Mouse (Mus musculus) stomach, embryonic 14.5 days (tissue): ENCODE measurements at regions not wholly inside any gene's neighbourhood (a gene's known extent, or its start where the extent isn't known, plus 50 kb on each side); places are given as distances from the start of the nearest gene placed in this dataset.

Experiments
- ATAC-seq: fragments of 200-750 bp; cut with Nextera tagmentation; 2 replicates; pipeline ENCODE4 v1.8.0; 2017; ENCODE audit warnings: low read depth, moderate TSS enrichment; ENCODE audit not compliant: insufficient number of reproducible peaks, insufficient read depth, low FRiP score
- H3K27ac ChIP-seq: fragments of 300-500 bp; sonication (generic); 2 replicates; pipeline ENCODE4 v1.5.1; 2014; ENCODE audit warnings: mild to moderate bottlenecking, low read length, moderate library complexity, mixed read lengths
- H3K27me3 ChIP-seq: fragments of 300-500 bp; sonication (generic); 2 replicates; pipeline ENCODE4 v1.6.1; 2014; ENCODE audit warnings: low read length, control low read depth, mixed read lengths; ENCODE audit not compliant: control insufficient read depth, insufficient read depth
- H3K36me3 ChIP-seq: fragments of 300-500 bp; sonication (generic); 2 replicates; pipeline ENCODE4 v1.6.1; 2014; ENCODE audit warnings: mild to moderate bottlenecking, control low read depth, low read length, moderate library complexity, mixed read lengths; ENCODE audit not compliant: control insufficient read depth, insufficient read depth
- H3K4me1 ChIP-seq: fragments of 300-500 bp; sonication (generic); 2 replicates; pipeline ENCODE4 v1.6.1; 2014; ENCODE audit warnings: low read length, control low read depth, mixed read lengths; ENCODE audit not compliant: control insufficient read depth, insufficient read depth
- H3K4me2 ChIP-seq: fragments of 300-500 bp; sonication (generic); replicated peaks from 2 replicates; pipeline ENCODE4 v1.6.1; 2014; ENCODE audit warnings: low read depth, low read length, control low read depth
- H3K4me3 ChIP-seq: fragments of 300-500 bp; sonication (generic); 2 replicates; pipeline ENCODE4 v1.5.1; 2014; ENCODE audit warnings: low read depth, low read length, control low read depth
- H3K9ac ChIP-seq: fragments of 300-500 bp; sonication (generic); replicated peaks from 2 replicates; pipeline ENCODE4 v1.6.1; 2014; ENCODE audit warnings: low read depth, mild to moderate bottlenecking, control low read depth, low read length, moderate library complexity, mixed read lengths
- H3K9me3 ChIP-seq: fragments of 300-500 bp; sonication (generic); 2 replicates; pipeline ENCODE4 v1.6.1; 2016; ENCODE audit warnings: low read depth, low read length, control low read depth; ENCODE audit not compliant: control insufficient read depth
- WGBS: fragments of 180-500 bp; shearing (Covaris S2); extraction: QIAGEN DNeasy Blood & Tissue Kit; methylation state at CpG from one replicate; pipeline ENCODE4 v1.1.7; 2014; 5-methylcytosine and 5-hydroxymethylcytosine counted together

GRCm38 (mm10) chr9:78769168-78769567, 153.8 kb downstream of the Cd109 start:
- H3K9me3 ChIP-seq: no peaks in the 10 kb centered on the region
- WGBS: 38% methylated on average over 5 of the region's 5 CpGs
- no peak for ATAC-seq

GRCm38 (mm10) chr9:78773936-78774335, 158.6 kb downstream of the Cd109 start:
- no peaks in the 10 kb centered on the region for H3K4me1 ChIP-seq
- no peak for ATAC-seq
- H3K27ac ChIP-seq: no peak overlapping the region
- no peak overlapping the region for H3K4me3 ChIP-seq
- no peaks in the 10 kb centered on the region for H3K27me3 ChIP-seq
- 55% methylated on average over 3 of the region's 3 CpGs for whole genome bisulfite sequencing
- no peak overlapping the region for H3K9ac ChIP-seq
- H3K9me3 ChIP-seq: no peaks in the 10 kb centered on the region
- no peak overlapping the region for H3K4me2 ChIP-seq
- no peaks in the 10 kb centered on the region for H3K36me3 ChIP-seq

More at GRCm38 (mm10) chr9:78769168-78769567, 153.8 kb downstream of the Cd109 start:
- Histone ChIP-seq H3K4me3 (no peak overlapping the region), H3K9ac (no peak overlapping the region), H3K27ac (no peak overlapping the region), H3K4me2 (no peak overlapping the region), H3K27me3 (no peaks in the 10 kb centered on the region), H3K36me3 (no peaks in the 10 kb centered on the region), H3K4me1 (no peaks in the 10 kb centered on the region)

DNA sequence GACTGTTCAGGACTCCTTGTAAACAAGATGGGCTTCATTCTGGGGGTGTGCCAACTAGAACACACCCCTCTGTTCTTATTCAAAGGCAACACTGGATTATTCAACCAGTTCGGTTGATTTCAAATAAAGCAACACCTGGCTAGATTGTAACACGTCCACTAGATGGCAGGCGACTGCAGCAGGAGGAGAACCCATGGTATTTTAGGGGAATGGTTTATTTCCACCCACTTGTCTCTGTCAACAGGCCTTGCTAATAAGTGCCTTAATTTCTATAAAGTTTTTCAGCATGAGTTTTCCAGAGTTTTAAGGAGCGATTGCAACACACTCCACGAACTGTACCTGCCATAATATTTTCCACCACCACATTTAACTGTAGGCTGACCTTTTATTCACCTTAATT, 160.1 kb downstream of the Cd109 start:
- no peak for ATAC-seq
- no peaks in the 10 kb centered on the region for H3K36me3 ChIP-seq
- no peak overlapping the region for H3K4me2 ChIP-seq
- H3K9ac ChIP-seq: no peak overlapping the region
- no peak overlapping the region for H3K4me3 ChIP-seq
- H3K9me3 ChIP-seq: no peaks in the 10 kb centered on the region
- H3K27me3 ChIP-seq: no peaks in the 10 kb centered on the region
- H3K27ac ChIP-seq: no peak overlapping the region
- H3K4me1 ChIP-seq: no peaks in the 10 kb centered on the region
- 13% methylated on average over 5 of the region's 5 CpGs for WGBS

DNA sequence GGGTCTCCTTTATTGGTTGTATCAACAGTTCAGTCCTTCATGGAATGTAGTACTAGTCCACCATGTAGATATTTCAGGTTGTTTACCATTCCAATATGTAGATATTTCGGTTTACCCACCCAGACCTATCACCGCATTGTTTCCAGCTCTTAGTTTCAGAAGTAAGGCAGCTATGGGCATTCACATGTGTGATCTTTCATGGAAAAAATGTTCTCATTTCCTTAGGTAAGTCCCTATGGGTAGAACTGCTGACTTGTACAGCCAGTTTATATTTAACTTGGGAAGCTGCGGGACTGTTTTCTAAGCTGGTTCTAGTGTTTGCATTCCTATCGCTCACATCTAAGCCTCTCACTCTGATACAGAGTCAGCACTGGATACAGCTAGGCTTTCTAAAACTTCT, 165.2 kb downstream of the Cd109 start:
- 58% methylated on average over 4 of the region's 4 CpGs for WGBS
- ATAC-seq: no peak
- H3K4me3 ChIP-seq: no peak overlapping the region
- H3K27ac ChIP-seq: no peak overlapping the region
- no peaks in the 10 kb centered on the region for H3K27me3 ChIP-seq
- no peaks in the 10 kb centered on the region for H3K9me3 ChIP-seq
- H3K9ac ChIP-seq: no peak overlapping the region
- H3K36me3 ChIP-seq: no peaks in the 10 kb centered on the region
- no peaks in the 10 kb centered on the region for H3K4me1 ChIP-seq
- no peak overlapping the region for H3K4me2 ChIP-seq

DNA sequence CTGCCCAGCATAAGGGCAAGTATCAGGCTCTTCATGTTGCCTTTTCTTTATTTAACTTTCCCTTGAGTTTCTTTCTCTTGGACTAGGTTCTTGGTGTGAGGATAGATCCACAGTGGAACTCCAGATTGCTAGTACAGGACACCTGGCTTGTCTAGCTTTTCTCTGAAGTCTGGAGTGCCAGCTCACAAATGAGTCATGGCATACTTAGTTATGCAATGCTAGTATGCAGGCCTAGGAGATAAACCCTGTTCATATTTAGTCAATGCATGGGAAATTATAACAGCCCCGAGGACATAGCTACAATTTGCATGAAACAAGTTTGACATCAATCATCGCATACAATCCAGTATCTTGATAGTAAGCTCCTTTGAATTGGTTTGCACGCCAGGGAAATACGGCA, 167.0 kb downstream of the Cd109 start:
- H3K36me3 ChIP-seq: no peaks in the 10 kb centered on the region
- no peak overlapping the region for H3K9ac ChIP-seq
- 82% methylated on average over 4 of the region's 4 CpGs for WGBS
- H3K4me2 ChIP-seq: no peak overlapping the region
- no peak overlapping the region for H3K27ac ChIP-seq
- no peaks in the 10 kb centered on the region for H3K27me3 ChIP-seq
- no peak for ATAC-seq
- no peaks in the 10 kb centered on the region for H3K9me3 ChIP-seq
- H3K4me3 ChIP-seq: no peak overlapping the region
- H3K4me1 ChIP-seq: no peaks in the 10 kb centered on the region

DNA sequence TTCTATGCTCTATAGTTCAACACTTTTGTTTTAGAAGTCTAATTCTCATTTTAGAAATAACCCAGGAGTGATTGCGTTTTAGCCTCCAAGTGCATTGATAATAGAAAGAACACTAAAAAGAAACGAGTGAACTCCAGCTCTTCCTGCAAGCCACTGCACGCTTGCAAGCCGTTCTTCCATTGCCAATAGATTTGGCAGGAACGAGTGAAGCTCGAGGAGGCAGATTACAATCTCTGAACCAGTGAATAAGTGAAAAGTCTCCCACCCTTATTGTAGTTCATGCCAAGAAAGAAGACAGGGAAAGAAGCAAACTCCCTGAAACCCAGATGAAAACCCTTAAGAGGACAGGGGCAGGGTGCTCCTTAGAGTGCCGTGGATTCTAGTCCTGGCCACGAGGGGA, 167.5 kb downstream of the Cd109 start:
- no peaks in the 10 kb centered on the region for H3K9me3 ChIP-seq
- WGBS: 74% methylated on average over 8 of the region's 8 CpGs
- no peak overlapping the region for H3K9ac ChIP-seq
- no peaks in the 10 kb centered on the region for H3K27me3 ChIP-seq
- no peak overlapping the region for H3K27ac ChIP-seq
- H3K4me3 ChIP-seq: no peak overlapping the region
- H3K4me2 ChIP-seq: no peak overlapping the region
- H3K36me3 ChIP-seq: no peaks in the 10 kb centered on the region
- no peaks in the 10 kb centered on the region for H3K4me1 ChIP-seq
- no peak for ATAC-seq

GRCm38 (mm10) chr9:78787866-78788265, 172.5 kb downstream of the Cd109 start:
- Histone ChIP-seq H3K4me3 (no peak overlapping the region), H3K27me3 (no peaks in the 10 kb centered on the region), H3K4me1 (no peaks in the 10 kb centered on the region), H3K4me2 (no peak overlapping the region), H3K9me3 (no peaks in the 10 kb centered on the region), H3K36me3 (no peaks in the 10 kb centered on the region), H3K27ac (no peak overlapping the region), H3K9ac (no peak overlapping the region)
- no peak; the same call in 1 of the 2 replicates for ATAC-seq
- 9% methylated on average over 1 of the region's 1 CpGs for WGBS

DNA sequence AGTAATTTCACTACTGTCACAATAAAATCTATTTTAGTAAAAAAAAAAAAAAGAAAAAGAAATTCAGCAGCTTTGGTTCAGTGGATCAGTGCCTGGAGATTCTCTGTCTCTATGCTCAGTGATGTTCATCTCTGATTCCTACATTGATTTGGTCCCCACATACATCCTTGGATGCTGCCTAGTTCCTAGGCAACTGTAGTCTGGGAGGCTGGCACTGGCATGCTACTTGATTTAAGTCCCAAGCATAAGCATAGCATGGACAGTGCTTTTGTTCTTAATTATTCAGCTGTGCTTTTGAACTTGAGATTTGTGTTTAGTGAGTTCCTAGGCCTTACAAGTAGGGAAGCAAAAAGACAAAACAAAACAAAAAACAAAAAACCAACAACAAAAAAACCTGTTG, 174.4 kb downstream of the Cd109 start:
- Histone ChIP-seq H3K9ac (no peak overlapping the region), H3K4me2 (no peak overlapping the region), H3K9me3 (no peaks in the 10 kb centered on the region), H3K4me1 (no peaks in the 10 kb centered on the region), H3K27me3 (no peaks in the 10 kb centered on the region), H3K36me3 (no peaks in the 10 kb centered on the region), H3K4me3 (no peak overlapping the region), H3K27ac (no peak overlapping the region)
- no peak for ATAC-seq

GRCm38 (mm10) chr9:78790155-78790554, 174.8 kb downstream of the Cd109 start:
- Histone ChIP-seq H3K36me3 (no peaks in the 10 kb centered on the region), H3K4me1 (no peaks in the 10 kb centered on the region), H3K9ac (no peak overlapping the region), H3K27me3 (no peaks in the 10 kb centered on the region), H3K27ac (no peak overlapping the region), H3K4me2 (no peak overlapping the region), H3K9me3 (no peaks in the 10 kb centered on the region), H3K4me3 (no peak overlapping the region)
- 78% methylated on average over 2 of the region's 2 CpGs for WGBS
- no peak for ATAC-seq
